Mouse (Mus musculus): ENCODE results near the gene Tctex1d2. TPM values are rescaled to one million over a fixed set of nuclear protein-coding genes. Genes with fewer than 3 reads are reported as not detected.

Tctex1d2 gene
- polyA plus RNA-seq, 2 experiments: 3.1 to 6.4 TPM

DNA sequence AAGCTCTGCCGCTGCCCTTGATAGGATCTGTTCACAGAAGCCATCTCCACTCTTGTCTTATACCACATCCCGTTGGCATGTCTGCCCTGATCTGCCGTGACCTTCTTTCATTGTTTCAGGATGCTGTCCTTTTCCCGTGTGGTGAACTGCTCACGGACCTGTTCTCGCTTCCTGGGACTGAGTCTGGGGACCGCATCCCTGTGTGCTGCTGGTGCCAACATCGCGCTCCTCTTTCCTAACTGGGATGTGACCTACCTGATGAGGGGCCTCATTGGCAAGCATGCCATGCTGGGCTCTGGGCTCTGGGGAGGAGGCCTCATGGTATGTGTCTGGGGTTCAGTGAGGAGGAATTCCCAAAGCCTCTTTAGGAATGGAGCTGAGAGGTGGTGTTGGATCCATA lies 13.8 kb upstream of the Tctex1d2 start:
- no peak overlapping the region for H3K9ac ChIP-seq (replicated peaks)
- no peak overlapping the region for H3K4me3 ChIP-seq (ENCODE audit: insufficient read depth in 1 of 2, low read depth in 2 of 2, low read length in 2 of 2)
- 81% methylated on average over 9 of the region's 9 CpGs for WGBS (ENCODE audit: insufficient replicate concordance)
- H3K4me1 ChIP-seq (replicated peaks; ENCODE audit: control insufficient read depth in 2 of 2, insufficient read depth in 2 of 2, low read length in 1 of 2): no peaks in the 10 kb centered on the region
- ATAC-seq (ENCODE audit: insufficient read depth) (no peak), DNase-seq (ENCODE audit: low read depth in 3 of 3, low spot score in 3 of 3) (no peak)
- no peaks in the 10 kb centered on the region for H3K36me3 ChIP-seq (replicated peaks; ENCODE audit: control insufficient read depth, insufficient read depth, low read depth)
- no peaks in the 10 kb centered on the region for H3K9me3 ChIP-seq (ENCODE audit: control insufficient read depth, low read length)
- H3K27ac ChIP-seq: no peak overlapping the region
- H3K27me3 ChIP-seq (ENCODE audit: control insufficient read depth, insufficient read depth, low read length): no peaks in the 10 kb centered on the region
- no peak for TF ChIP-seq CTCF (IDR thresholded peaks at IDR 0.05; ENCODE audit: low read depth)
- no peak for TF ChIP-seq EP300 (IDR thresholded peaks at IDR 0.05; ENCODE audit: low read depth)
- H3K4me2 ChIP-seq (ENCODE audit: low read depth): no peak overlapping the region

DNA sequence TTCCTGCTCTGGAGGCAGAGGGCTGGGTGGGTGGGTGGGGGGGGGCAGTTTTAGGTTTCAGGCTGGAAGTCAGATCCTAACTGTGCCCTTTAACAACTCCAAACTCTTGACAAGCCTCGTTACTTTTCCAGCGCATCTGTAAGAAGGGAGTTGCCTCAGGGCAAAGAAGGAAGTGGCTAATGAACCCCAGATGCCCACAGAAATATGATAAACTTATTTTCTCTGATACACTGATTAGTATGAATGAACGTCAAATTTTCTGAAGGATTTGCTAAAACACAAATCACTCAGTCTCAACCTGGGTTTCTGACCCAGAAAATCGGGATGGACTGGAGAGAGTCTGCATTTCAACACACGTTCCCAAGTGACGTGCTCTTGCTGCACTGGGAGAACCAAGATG lies 12.8 kb upstream of the Tctex1d2 start:
- no peaks in the 10 kb centered on the region for H3K27me3 ChIP-seq (ENCODE audit: control insufficient read depth, insufficient read depth, low read length)
- H3K36me3 ChIP-seq (replicated peaks; ENCODE audit: control insufficient read depth, insufficient read depth, low read depth): no peaks in the 10 kb centered on the region
- TF ChIP-seq EP300 (IDR thresholded peaks at IDR 0.05; ENCODE audit: low read depth): no peak
- WGBS (ENCODE audit: insufficient replicate concordance): 53% methylated on average over 6 of the region's 6 CpGs
- H3K9me3 ChIP-seq (ENCODE audit: control insufficient read depth, low read length): no peaks in the 10 kb centered on the region
- no peak overlapping the region for H3K4me3 ChIP-seq (ENCODE audit: insufficient read depth in 1 of 2, low read depth in 2 of 2, low read length in 2 of 2)
- H3K9ac ChIP-seq (replicated peaks): no peak overlapping the region
- H3K27ac ChIP-seq: no peak overlapping the region
- DNase-seq (ENCODE audit: low read depth in 3 of 3, low spot score in 3 of 3): no peak
- no peaks in the 10 kb centered on the region for H3K4me1 ChIP-seq (replicated peaks; ENCODE audit: control insufficient read depth in 2 of 2, insufficient read depth in 2 of 2, low read length in 1 of 2)
- ATAC-seq (ENCODE audit: insufficient read depth): no peak
- no peak overlapping the region for H3K4me2 ChIP-seq (ENCODE audit: low read depth)

DNA sequence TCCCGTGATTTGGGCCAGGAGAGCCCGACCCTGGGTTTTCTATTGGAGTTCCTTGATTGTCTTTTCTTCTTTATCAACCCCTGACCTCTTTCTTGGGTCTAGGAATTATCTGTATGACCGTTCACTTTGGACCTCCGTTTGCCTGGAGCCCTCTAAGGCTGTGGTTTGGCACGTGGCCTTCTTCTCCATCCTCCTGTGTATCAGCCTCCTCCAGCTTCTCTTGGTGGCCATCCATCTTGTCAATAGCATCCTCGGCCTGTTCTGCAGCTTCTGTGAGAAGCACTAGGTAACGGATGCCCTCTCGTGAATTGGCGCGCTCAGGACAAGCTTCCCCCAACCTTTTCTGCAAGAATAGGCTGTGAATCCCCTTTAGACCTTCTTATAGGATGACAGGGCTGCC lies 11.8 kb upstream of the Tctex1d2 start:
- ATAC-seq (ENCODE audit: insufficient read depth) (no peak), DNase-seq (ENCODE audit: low read depth in 3 of 3, low spot score in 3 of 3) (no peak)
- Histone ChIP-seq H3K4me1 (replicated peaks; ENCODE audit: control insufficient read depth in 2 of 2, insufficient read depth in 2 of 2, low read length in 1 of 2) (no peaks in the 10 kb centered on the region), H3K27ac (no peak overlapping the region), H3K4me3 (ENCODE audit: insufficient read depth in 1 of 2, low read depth in 2 of 2, low read length in 2 of 2) (no peak overlapping the region), H3K27me3 (ENCODE audit: control insufficient read depth, insufficient read depth, low read length) (no peaks in the 10 kb centered on the region), H3K9ac (replicated peaks) (no peak overlapping the region), H3K36me3 (replicated peaks; ENCODE audit: control insufficient read depth, insufficient read depth, low read depth) (no peaks in the 10 kb centered on the region), H3K4me2 (ENCODE audit: low read depth) (no peak overlapping the region), H3K9me3 (ENCODE audit: control insufficient read depth, low read length) (no peaks in the 10 kb centered on the region)
- TF ChIP-seq EP300 (IDR thresholded peaks at IDR 0.05; ENCODE audit: low read depth): no peak
- TF ChIP-seq CTCF (IDR thresholded peaks at IDR 0.05; ENCODE audit: low read depth): no peak
- 54% methylated on average over 10 of the region's 10 CpGs for WGBS (ENCODE audit: insufficient replicate concordance)

DNA sequence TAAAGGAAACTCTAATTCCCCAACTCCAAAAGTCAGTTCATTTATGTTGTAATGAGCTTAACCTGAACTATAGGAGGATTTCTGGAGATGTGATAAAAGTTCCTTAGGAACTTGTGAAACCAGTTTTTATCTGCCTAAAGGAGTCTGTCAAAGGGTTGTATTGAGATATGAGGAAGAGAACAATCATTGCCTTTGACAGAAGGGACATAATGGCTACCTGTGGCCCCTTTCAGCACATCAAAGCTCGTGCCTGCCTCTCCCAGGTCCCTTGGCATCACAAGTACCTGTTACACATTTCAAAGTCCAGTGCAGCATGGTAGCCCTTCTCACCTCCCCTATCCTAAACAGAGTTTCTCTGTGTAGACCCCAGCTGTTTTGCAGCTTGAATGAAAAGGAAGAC lies 2.0 kb upstream of the Tctex1d2 start:
- Histone ChIP-seq H3K4me2 (ENCODE audit: low read depth) (no peak overlapping the region), H3K9me3 (ENCODE audit: control insufficient read depth, low read length) (no peaks in the 10 kb centered on the region), H3K9ac (replicated peaks) (no peak overlapping the region), H3K36me3 (replicated peaks; ENCODE audit: control insufficient read depth, insufficient read depth, low read depth) (no peaks in the 10 kb centered on the region), H3K27ac (no peak overlapping the region), H3K27me3 (ENCODE audit: control insufficient read depth, insufficient read depth, low read length) (no peaks in the 10 kb centered on the region), H3K4me3 (ENCODE audit: insufficient read depth in 1 of 2, low read depth in 2 of 2, low read length in 2 of 2) (no peak overlapping the region), H3K4me1 (replicated peaks; ENCODE audit: control insufficient read depth in 2 of 2, insufficient read depth in 2 of 2, low read length in 1 of 2) (peaks cover 0 to 7% of the 10 kb centered on the region in 2 experiments; a peak in 3 of 4 replicates)
- 60% methylated on average over 1 of the region's 1 CpGs for WGBS (ENCODE audit: insufficient replicate concordance)
- ATAC-seq (ENCODE audit: insufficient read depth) (no peak), DNase-seq (ENCODE audit: low read depth in 3 of 3, low spot score in 3 of 3) (no peak)
- TF ChIP-seq CTCF (IDR thresholded peaks at IDR 0.05; ENCODE audit: low read depth): no peak

GRCm38 (mm10) chr16:32427506-32427905 lies 8.0 kb downstream of the Tctex1d2 start:
- no peaks in the 10 kb centered on the region for H3K9me3 ChIP-seq (ENCODE audit: control insufficient read depth, low read length)
- peaks cover 11 to 18% of the 10 kb centered on the region in 2 experiments for H3K4me1 ChIP-seq (replicated peaks; ENCODE audit: control insufficient read depth in 2 of 2, insufficient read depth in 2 of 2, low read length in 1 of 2)
- ATAC-seq (ENCODE audit: insufficient read depth): no peak
- TF ChIP-seq EP300 (IDR thresholded peaks at IDR 0.05; ENCODE audit: low read depth) (no peak), CTCF (IDR thresholded peaks at IDR 0.05; ENCODE audit: low read depth) (no peak)
- no peak overlapping the region for H3K4me2 ChIP-seq (ENCODE audit: low read depth)
- no peak overlapping the region for H3K27ac ChIP-seq
- H3K36me3 ChIP-seq (replicated peaks; ENCODE audit: control insufficient read depth, insufficient read depth, low read depth): no peaks in the 10 kb centered on the region
- H3K27me3 ChIP-seq (ENCODE audit: control insufficient read depth, insufficient read depth, low read length): no peaks in the 10 kb centered on the region
- H3K9ac ChIP-seq (replicated peaks): no peak overlapping the region
- DNase-seq (ENCODE audit: low read depth in 3 of 3, low spot score in 3 of 3): no peak
- H3K4me3 ChIP-seq (ENCODE audit: insufficient read depth in 1 of 2, low read depth in 2 of 2, low read length in 2 of 2): no peak overlapping the region
- 81% methylated on average over 3 of the region's 3 CpGs for WGBS (ENCODE audit: insufficient replicate concordance)
